ENCODE assay signal across 8 mouse cellular contexts in the genomic region with DNA sequence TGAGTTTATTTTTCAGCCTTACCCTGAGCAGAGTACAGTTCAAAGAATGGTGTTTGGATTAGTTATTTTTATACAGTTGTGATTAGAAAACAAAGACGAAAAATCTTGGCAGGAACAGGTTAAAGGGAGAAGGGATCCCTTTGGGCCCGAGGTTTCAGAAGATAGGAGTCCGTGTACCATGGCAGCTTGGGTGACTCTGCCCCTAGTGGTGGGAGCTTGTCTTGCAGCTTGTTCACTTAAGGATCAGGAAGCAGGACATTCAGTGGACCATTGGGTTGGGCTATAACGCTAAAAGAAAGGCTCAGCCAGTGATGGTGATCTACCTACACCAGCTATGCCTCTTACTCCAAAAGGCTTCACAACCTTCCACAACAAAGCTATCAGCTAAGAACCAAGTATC. TPM values are rescaled to one million over a fixed set of nuclear protein-coding genes. Genes with fewer than 3 reads are reported as not detected.
DNase-seq lines count a peak whose midpoint lies in the region; ATAC-seq and TF ChIP-seq lines count a peak whose summit lies in the region.

No protein-coding gene starts in this region.

- peaks cover 12% of the 10 kb centered on the region; the same call in 1 of the 2 replicates for H3K4me1 ChIP-seq in E14TG2a.4 (replicated peaks; ENCODE audit: low read depth, low read length)

- H3K4me3 ChIP-seq in E14TG2a.4 (replicated peaks; ENCODE audit: low read length) = no peak overlapping the region

- ATAC-seq in erythroblast, adult 5-6 weeks (replicated peaks; ENCODE audit: low FRiP score, poor library complexity, severe bottlenecking) = no peak

- H3K36me3 ChIP-seq in E14TG2a.4 (ENCODE audit: insufficient read depth, low read length) = no peaks in the 10 kb centered on the region

- peak; percentile 85 for DNase-seq in R1 (ENCODE audit: low read depth, low spot score)
- DNase-seq in cerebellum, postnatal 10 days = peak; percentile 92 to 95
- peak; percentile 50 to 60 for DNase-seq in gastrocnemius, adult 8-10 months (ENCODE audit: low spot score in 2 of 2)
- peak; percentile 40 to 85 for DNase-seq in layer of hippocampus, adult 18-20 months (ENCODE audit: low spot score in 2 of 2)
- peak; percentile 78 for DNase-seq in lung, postnatal 10 days
- DNase-seq in skeletal muscle tissue, adult 2 months (ENCODE audit: low read depth, low spot score) = peak; percentile 44

- peak; percentile 65 for TF ChIP-seq CTCF in E14TG2a.4 (conservative IDR thresholded peaks at IDR 0.05; ENCODE audit: low read length)

- peaks cover 1% of the 10 kb centered on the region; the same call in 1 of the 2 replicates for H3K27me3 ChIP-seq in E14TG2a.4 (ENCODE audit: insufficient read depth, low read length)

- H3K9me3 ChIP-seq in E14TG2a.4 (ENCODE audit: low read length) = no peaks in the 10 kb centered on the region

RNA-seq across cellular contexts. Expression of a gene that starts 8.8 kb away (rescaled TPM):
- 100 to 1,000 TPM in 1 of 4 experiments, 10 to 100 TPM in 3; 74.1 to 101 (median 94.7) TPM for total RNA-seq in gastrocnemius, adult 8-10 months (2022)
- total RNA-seq in layer of hippocampus, adult 18-20 months (2021) = 10 to 100 TPM; 40.7 to 43.8 TPM
- not detected in 2 replicates for total RNA-seq in erythroblast, adult 5-6 weeks (2015; ENCODE audit: low replicate concordance)
- not detected in 2 replicates for total RNA-seq in erythroblast, adult 5-6 weeks (2017; ENCODE audit: low replicate concordance)

Comparison
In these comparisons a context has a peak if more than half of its experiments do, and no peak if none do; other contexts are left out.
1. RNA of a gene that starts 8.8 kb away (total RNA-seq): 74.1 to 101 TPM in gastrocnemius, adult 8-10 months and 40.7 to 43.8 TPM in layer of hippocampus, adult 18-20 months; not detected in erythroblast, adult 5-6 weeks; every median in the first group is over 10 times any median in the second.
2. Peak in every context shown above with its lines, with median percentiles within 50 percentile points of each other: DNase-seq.